Mouse (Mus musculus) kidney, adult 2 months (tissue): ENCODE results near the gene Sgta.

ENCODE experiments used
- CTCF ChIP-seq: fragments of 200-500 bp; conservative IDR thresholded peaks from 2 replicates; pipeline ENCODE4 v1.5.1; 2011; ENCODE audit warnings: low read depth, mild to moderate bottlenecking, control low read depth, low read length, moderate library complexity, mixed read lengths; ENCODE audit not compliant: insufficient read depth, insufficient read length
- POLR2A ChIP-seq: fragments of 200-500 bp; IDR thresholded peaks from one replicate; pipeline ENCODE4 v1.6.1; 2011; ENCODE audit warnings: low read depth, low read length, control low read depth

- no peak for TF ChIP-seq CTCF
- TF ChIP-seq POLR2A: no peak
These were observed 17.9 kb upstream of the Sgta start for GRCm38 (mm10) chr10:81077916-81078315.
